Mouse (Mus musculus) testis, adult 2 months (tissue): ENCODE measurements around the gene Slc24a3.

Source experiments
- CTCF ChIP-seq: fragments of 200-500 bp; IDR thresholded peaks from 2 replicates; pipeline ENCODE4 v1.5.1; 2012; ENCODE audit warnings: low read depth, mild to moderate bottlenecking, inconsistent platforms, low read length, moderate library complexity; ENCODE audit not compliant: control insufficient read depth, insufficient read depth, insufficient replicate concordance
- POLR2A ChIP-seq: fragments of 200-500 bp; IDR thresholded peaks from 2 replicates; pipeline ENCODE4 v1.6.1; 2012; ENCODE audit warnings: low read depth, mild to moderate bottlenecking, inconsistent platforms, low read length, moderate library complexity; ENCODE audit not compliant: control insufficient read depth

- TF ChIP-seq CTCF (no peak), POLR2A (no peak)
Observed at GRCm38 (mm10) chr2:145533086-145533485, 365.5 kb downstream of the Slc24a3 start.
